Mouse (Mus musculus) embryonic facial prominence, embryonic 10.5 days (tissue): ENCODE data around the gene Pfkl. TPM values are rescaled to one million over a fixed set of nuclear protein-coding genes. Genes with fewer than 3 reads are reported as not detected.
A peak's percentile ranks its signal among the peaks of the same experiment; 100 is the strongest.

Experiments used
- DNase-seq: peaks from one replicate; pipeline ENCODE4 v3.0.0-alpha.2; 2017; ENCODE audit warnings: low spot score
- H3K27ac ChIP-seq: fragments of 300-500 bp; sonication (generic); replicated peaks from 2 replicates; pipeline ENCODE4 v1.5.1; 2016; ENCODE audit warnings: mild to moderate bottlenecking
- H3K27me3 ChIP-seq: fragments of 300-500 bp; sonication (generic); replicated peaks from 2 replicates; pipeline ENCODE4 v1.6.1; 2016; ENCODE audit warnings: low read depth, mild to moderate bottlenecking; ENCODE audit not compliant: poor library complexity, severe bottlenecking
- H3K36me3 ChIP-seq: fragments of 300-500 bp; sonication (generic); replicated peaks from 2 replicates; pipeline ENCODE4 v1.6.1; 2016; ENCODE audit warnings: mild to moderate bottlenecking, moderate library complexity
- H3K4me1 ChIP-seq: fragments of 300-500 bp; sonication (generic); 2 replicates; pipeline ENCODE4 v1.6.1; 2016
- H3K4me3 ChIP-seq: fragments of 300-500 bp; sonication (generic); 2 replicates; pipeline ENCODE4 v1.5.1; 2016; ENCODE audit warnings: mild to moderate bottlenecking, moderate library complexity
- H3K9me3 ChIP-seq: fragments of 300-500 bp; sonication (generic); 2 replicates; pipeline ENCODE4 v1.6.1; 2016; ENCODE audit warnings: mild to moderate bottlenecking
- WGBS: fragments of 180-500 bp; shearing (Covaris S2); methylation state at CpG from one replicate; pipeline ENCODE4 v1.1.7; 2016; 5-methylcytosine and 5-hydroxymethylcytosine counted together
- polyA plus RNA-seq: library from polyadenylated mRNA; unstranded; fragments of >200 nt; fragmentation: Nextera tagmentation; extraction: Ambion mirVana; gene quantifications from 2 replicates; pipeline ENCODE4 v1.2.1, GENCODE M21; 2016

Pfkl gene
- polyA plus RNA-seq, 1 experiment from 2014 or later: 234 TPM

DNA sequence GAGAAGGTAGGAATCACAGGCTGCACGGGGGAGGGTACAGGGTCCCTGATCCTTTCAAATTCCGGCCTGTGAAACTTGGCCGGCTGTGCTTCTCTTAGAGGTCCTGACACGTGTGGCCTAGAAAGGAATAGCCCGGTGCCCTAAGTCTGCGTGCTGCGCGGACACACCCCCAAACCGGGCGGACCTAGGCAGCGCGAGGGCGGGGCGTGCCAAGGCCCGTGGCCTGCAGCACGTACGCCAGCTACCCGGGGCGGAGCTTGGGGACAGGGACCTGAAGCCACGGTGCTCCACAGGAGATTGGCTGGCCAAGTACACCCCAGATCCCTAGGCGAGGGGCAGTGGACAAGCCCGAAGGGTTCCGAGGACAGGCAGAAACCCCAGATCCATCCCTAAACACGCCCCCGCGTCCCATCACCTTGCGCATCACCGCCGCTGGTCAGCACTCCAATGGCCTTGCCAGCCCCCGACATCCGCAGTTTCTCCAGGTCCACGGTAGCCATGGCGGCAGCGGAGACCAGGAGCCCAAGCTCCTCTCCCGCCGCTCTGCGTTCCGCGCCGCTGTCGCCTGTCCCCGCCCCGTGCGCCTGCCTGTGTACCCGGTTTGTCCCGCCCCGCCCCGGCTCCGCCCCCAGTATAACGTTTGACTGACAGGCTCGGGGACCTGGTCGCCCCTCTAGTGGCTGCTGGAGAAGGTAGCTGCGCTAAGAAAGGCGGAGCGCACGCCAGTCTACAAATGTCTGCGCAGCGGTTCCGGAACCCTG lies 519 bp downstream of the Pfkl start:
- no peaks in the 10 kb centered on the region for H3K9me3 ChIP-seq
- H3K4me3 ChIP-seq: peak overlapping the region; percentile 87
- peak overlapping the region; percentile 99 for H3K27ac ChIP-seq
- WGBS: under 1% methylated on average over 59 of the region's 59 CpGs
- peaks cover 43% of the 10 kb centered on the region for H3K4me1 ChIP-seq
- peaks cover 6% of the 10 kb centered on the region; the same call in 1 of the 2 replicates for H3K27me3 ChIP-seq
- peaks cover 30% of the 10 kb centered on the region for H3K36me3 ChIP-seq
- DNase-seq: peak; percentile 98

DNA sequence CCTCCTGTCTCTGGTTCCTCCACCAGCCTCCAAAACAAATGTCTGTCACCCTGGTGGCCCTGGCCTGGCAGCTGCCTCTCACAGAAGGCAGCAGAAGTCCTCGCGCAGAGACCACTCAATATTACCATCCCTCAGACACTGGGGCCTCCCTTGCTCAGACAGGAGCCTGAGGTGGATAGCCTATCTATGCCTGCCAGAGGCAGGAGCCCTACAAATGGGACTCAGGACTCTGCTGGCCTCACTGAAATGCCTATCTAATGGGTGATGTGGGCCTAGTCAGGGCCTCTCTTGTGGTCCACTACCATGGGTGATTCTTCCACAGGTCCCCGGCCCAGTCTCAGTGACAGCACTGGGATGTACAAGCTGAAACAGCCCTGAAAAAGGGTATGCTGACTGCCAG lies 1.7 kb downstream of the Pfkl start:
- Histone ChIP-seq H3K27ac (peak overlapping the region; percentile 99), H3K4me1 (peaks cover 43% of the 10 kb centered on the region), H3K36me3 (peaks cover 41% of the 10 kb centered on the region), H3K27me3 (peaks cover 6% of the 10 kb centered on the region; the same call in 1 of the 2 replicates), H3K4me3 (peak overlapping the region; percentile 87), H3K9me3 (no peaks in the 10 kb centered on the region)
- 80% methylated on average over 3 of the region's 3 CpGs for WGBS
- DNase-seq: no peak

DNA sequence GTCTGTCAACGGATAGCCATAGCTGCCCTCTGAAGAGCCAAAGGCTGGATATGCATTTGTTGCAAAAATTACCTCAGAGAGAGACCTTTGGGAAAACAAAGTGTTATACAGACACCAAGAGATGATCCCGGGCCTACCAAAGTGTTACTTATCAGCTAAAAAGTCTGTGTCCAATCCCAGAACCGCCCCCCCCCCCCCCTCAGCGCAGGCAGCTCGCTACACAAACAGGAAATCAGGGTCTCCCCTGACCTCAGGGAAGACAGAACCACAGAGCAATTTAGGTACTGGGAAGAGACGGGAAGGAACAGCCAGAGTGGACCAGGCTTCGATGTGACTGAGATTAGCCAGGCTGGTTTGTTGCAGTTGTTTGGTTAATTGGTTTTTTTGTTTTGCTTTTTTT lies 2.7 kb downstream of the Pfkl start:
- WGBS: 31% methylated on average over 7 of the region's 7 CpGs
- Histone ChIP-seq H3K27ac (peak overlapping the region; percentile 99), H3K36me3 (peaks cover 49% of the 10 kb centered on the region), H3K4me1 (peaks cover 43% of the 10 kb centered on the region), H3K4me3 (peak overlapping the region; percentile 87), H3K9me3 (no peaks in the 10 kb centered on the region), H3K27me3 (peaks cover 6% of the 10 kb centered on the region; the same call in 1 of the 2 replicates)
- no peak for DNase-seq

DNA sequence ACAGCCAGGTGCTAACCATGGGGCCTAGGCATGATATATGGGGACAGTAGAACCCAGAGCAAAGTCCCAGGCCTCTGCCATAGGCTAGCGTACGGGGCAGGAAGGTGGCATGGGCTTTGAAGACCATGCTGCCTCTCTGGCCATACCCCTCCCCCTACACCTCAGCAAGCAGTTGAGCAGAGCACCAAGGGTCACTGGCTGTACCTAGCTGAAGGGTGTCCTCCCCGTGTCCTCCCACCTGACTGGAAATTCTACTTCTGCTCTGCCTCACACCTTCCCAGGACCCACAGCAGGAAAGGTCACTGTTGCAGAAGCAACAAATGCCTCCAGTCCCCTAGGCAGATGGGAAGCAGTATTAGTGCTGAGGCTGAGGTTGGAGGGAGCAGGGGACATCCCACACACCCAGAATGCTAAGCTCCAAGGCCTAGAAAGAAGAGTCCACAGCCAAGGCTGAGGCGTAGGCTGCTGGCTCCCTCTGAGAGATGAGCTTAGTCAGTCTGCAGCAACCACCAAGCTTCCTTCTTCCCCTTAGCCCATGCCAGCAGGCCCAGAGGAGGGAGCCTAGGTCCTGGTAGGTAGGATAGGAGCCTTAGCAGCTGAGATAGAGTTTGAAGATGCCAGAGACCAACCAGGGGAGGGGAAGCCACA lies 4.0 kb downstream of the Pfkl start:
- no peaks in the 10 kb centered on the region for H3K9me3 ChIP-seq
- peak overlapping the region; percentile 87; the same call in 1 of the 2 replicates for H3K4me3 ChIP-seq
- H3K4me1 ChIP-seq: peaks cover 43% of the 10 kb centered on the region
- H3K27ac ChIP-seq: peak overlapping the region; percentile 99; the same call in 1 of the 2 replicates
- DNase-seq: no peak
- WGBS: 86% methylated on average over 4 of the region's 4 CpGs
- peaks cover 62% of the 10 kb centered on the region for H3K36me3 ChIP-seq
- H3K27me3 ChIP-seq: peaks cover 5% of the 10 kb centered on the region; the same call in 1 of the 2 replicates

DNA sequence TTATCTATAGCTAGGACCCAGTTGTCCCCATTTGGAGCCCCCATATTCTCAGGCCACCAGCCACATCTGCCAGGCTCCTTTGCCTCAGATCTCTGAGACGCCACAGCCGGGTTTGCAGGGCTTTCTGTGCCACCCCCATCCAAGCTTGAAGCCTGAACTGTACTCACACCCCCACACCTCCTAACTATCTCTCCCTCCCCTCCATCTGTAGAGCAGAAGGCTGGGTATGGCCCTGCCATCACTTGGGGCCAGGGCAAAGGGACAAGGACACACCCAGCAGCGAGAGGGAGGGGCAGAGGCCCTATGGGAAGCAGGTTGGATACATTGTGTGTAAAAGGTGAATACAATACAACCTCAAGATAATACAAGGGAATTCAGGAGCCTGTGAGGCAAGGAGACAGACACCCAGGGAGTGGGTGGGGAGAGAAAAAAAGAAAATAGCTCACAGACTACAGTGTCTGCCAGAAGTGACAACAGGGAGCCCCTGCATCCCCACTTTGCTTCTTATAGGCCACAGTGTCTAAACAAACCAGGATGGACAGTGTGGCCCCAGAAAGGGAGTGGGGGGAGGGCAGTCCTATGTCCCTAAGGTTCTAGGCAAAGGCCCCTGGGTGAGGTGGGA lies 5.3 kb downstream of the Pfkl start:
- no peak for DNase-seq
- peaks cover 75% of the 10 kb centered on the region for H3K36me3 ChIP-seq
- no peak overlapping the region for H3K4me3 ChIP-seq
- WGBS: 89% methylated on average over 3 of the region's 3 CpGs
- H3K9me3 ChIP-seq: no peaks in the 10 kb centered on the region
- H3K4me1 ChIP-seq: peaks cover 38% of the 10 kb centered on the region
- no peaks in the 10 kb centered on the region for H3K27me3 ChIP-seq
- H3K27ac ChIP-seq: no peak overlapping the region

DNA sequence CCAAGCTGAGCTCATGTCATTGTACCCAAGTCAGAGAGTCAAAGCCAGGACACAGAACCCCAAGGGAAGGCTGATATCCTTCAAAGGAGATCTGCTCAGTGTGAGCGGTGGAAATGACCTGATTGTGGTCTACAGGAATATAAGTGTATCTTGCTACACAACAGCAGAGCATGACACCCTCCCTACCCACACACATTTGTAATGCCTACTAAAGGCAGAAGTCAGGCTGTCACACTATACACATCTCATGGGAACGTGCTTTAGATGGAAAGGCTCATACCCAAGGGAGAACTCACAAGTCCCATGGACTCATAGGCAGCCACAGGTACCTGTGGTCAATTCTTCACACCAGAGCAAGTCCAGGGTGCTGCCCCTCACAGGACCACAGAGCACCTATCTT lies 7.6 kb downstream of the Pfkl start:
- peaks cover 18% of the 10 kb centered on the region for H3K4me1 ChIP-seq
- WGBS: 93% methylated on average over 2 of the region's 2 CpGs
- no peaks in the 10 kb centered on the region for H3K27me3 ChIP-seq
- no peak overlapping the region for H3K4me3 ChIP-seq
- no peak overlapping the region for H3K27ac ChIP-seq
- DNase-seq: no peak
- H3K36me3 ChIP-seq: peaks cover 94% of the 10 kb centered on the region
- H3K9me3 ChIP-seq: no peaks in the 10 kb centered on the region

DNA sequence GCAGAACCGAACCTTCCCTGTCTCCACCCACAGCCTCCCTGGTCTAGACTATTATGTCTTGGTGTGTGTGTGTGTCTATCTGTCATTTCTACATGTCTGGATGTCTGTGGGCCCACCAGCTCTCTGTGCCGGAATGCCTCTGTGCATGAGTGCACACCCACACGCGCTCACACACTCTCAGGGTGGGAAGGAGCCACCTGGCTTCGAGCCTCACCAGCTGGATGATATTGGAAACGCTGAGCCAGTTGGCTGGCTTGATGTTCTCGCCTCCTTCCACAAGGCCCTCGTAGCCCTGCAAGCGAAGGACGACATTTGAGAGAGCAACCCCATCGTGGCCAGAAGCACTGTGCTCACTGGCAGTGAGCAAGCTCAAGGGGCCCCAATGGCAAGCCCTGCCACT lies 8.1 kb downstream of the Pfkl start:
- H3K9me3 ChIP-seq: no peaks in the 10 kb centered on the region

DNA sequence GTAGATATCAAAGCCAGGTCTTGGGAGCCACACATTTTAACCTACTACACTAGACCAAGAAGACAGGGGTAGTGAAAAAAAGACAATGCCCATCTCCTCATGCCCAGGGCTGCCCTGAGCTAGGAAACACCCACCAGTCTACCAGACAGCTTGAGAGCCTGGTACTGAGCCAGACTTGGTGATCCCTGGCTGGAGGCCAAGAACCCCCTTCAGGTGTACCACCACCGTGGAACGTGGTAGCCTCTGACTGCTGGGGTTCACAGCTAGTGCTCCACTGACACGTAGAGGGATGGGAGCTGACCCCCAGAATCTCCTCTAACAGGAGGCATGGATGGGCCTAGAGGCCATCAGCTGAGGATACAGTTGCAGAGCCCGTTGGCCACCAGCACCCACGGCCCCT lies 9.7 kb downstream of the Pfkl start:
- H3K36me3 ChIP-seq: peaks cover 98% of the 10 kb centered on the region

More for the DNA sequence above, 8.1 kb downstream of the Pfkl start:
- peaks cover 13% of the 10 kb centered on the region for H3K4me1 ChIP-seq
- H3K27me3 ChIP-seq: no peaks in the 10 kb centered on the region
- WGBS: 93% methylated on average over 11 of the region's 11 CpGs
- H3K4me3 ChIP-seq: no peak overlapping the region
- H3K36me3 ChIP-seq: peaks cover 98% of the 10 kb centered on the region
- no peak overlapping the region for H3K27ac ChIP-seq
- DNase-seq: no peak

DNA sequence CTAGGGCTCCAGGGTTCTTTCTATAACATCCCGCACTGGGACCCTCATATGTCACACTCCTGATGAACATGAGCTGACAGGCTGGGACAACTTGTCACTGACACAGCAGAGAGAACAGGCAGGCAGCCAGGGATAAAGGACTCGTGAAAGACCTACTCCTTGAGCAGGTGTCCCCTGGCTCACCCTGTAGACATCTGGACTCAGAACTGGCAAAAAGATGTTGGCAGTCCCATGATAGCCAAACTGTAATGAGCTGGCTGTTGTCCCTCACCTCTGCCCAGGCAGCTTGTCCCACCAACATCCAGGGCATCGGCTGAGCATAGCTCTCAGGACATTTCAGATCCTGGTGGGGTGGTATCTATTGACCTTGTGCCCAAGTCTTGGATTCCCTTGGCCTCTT lies 14.2 kb downstream of the Pfkl start:
- Histone ChIP-seq H3K36me3 (peaks cover 99% of the 10 kb centered on the region), H3K4me1 (no peaks in the 10 kb centered on the region), H3K27me3 (no peaks in the 10 kb centered on the region), H3K9me3 (no peaks in the 10 kb centered on the region), H3K27ac (no peak overlapping the region), H3K4me3 (no peak overlapping the region)
- WGBS: 88% methylated on average over 3 of the region's 3 CpGs
- no peak for DNase-seq

More for the DNA sequence above, 9.7 kb downstream of the Pfkl start:
- 97% methylated on average over 5 of the region's 5 CpGs for WGBS
- Histone ChIP-seq H3K4me3 (no peak overlapping the region), H3K9me3 (no peaks in the 10 kb centered on the region), H3K27ac (no peak overlapping the region), H3K4me1 (no peaks in the 10 kb centered on the region; the same call in 1 of the 2 replicates), H3K27me3 (no peaks in the 10 kb centered on the region)
- no peak for DNase-seq

DNA sequence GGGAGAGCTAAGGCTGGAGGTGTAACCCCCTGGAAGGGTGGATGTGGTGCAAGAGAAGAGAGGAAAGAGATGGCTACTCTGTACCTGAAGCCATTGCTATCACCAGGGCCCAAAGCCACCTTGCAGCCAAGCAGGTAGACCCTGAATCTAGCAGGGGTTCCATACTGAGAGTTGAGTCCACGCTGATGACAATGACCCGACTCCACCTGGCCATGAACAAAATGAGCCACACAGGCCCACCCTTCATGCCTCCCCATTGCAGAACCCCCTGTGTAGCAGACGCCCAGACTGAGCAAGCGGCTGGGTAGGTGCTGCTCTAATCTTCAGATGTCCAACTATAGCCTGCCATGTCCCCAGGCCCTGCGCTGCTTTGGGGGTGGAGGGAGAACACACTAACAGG lies 24.1 kb downstream of the Pfkl start:
- H3K4me1 ChIP-seq: peaks cover 5% of the 10 kb centered on the region; the same call in 1 of the 2 replicates
- no peak overlapping the region for H3K27ac ChIP-seq
- no peak for DNase-seq
- peaks cover 83% of the 10 kb centered on the region for H3K36me3 ChIP-seq
- no peaks in the 10 kb centered on the region for H3K9me3 ChIP-seq
- H3K4me3 ChIP-seq: no peak overlapping the region
- 79% methylated on average over 5 of the region's 5 CpGs for WGBS
- H3K27me3 ChIP-seq: no peaks in the 10 kb centered on the region

DNA sequence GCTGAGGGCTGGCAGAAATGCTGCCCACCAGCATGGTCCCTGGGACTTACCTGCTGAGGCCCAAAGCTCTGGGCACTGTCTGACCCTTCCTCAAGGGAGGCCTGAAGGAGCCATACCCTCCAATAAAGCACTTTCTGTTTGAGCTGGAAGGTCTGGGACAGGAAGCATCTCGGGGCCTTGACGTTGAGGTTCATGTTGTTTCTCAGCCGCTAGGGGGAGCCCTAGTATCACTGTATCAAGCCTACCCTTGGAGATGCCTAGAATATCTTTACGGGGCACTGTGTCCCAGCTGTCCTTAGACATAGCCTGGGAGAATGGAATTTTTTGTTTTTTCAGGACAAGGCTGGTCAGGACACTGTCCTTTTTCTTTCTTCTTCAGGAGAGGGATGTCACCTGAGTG lies 25.2 kb downstream of the Pfkl start:
- H3K27ac ChIP-seq: no peak overlapping the region
- H3K4me1 ChIP-seq: peaks cover 8% of the 10 kb centered on the region
- no peak overlapping the region for H3K4me3 ChIP-seq
- H3K36me3 ChIP-seq: peaks cover 83% of the 10 kb centered on the region
- no peaks in the 10 kb centered on the region for H3K27me3 ChIP-seq
- no peaks in the 10 kb centered on the region for H3K9me3 ChIP-seq
- peak; percentile 77 for DNase-seq
- WGBS: 2% methylated on average over 4 of the region's 4 CpGs

DNA sequence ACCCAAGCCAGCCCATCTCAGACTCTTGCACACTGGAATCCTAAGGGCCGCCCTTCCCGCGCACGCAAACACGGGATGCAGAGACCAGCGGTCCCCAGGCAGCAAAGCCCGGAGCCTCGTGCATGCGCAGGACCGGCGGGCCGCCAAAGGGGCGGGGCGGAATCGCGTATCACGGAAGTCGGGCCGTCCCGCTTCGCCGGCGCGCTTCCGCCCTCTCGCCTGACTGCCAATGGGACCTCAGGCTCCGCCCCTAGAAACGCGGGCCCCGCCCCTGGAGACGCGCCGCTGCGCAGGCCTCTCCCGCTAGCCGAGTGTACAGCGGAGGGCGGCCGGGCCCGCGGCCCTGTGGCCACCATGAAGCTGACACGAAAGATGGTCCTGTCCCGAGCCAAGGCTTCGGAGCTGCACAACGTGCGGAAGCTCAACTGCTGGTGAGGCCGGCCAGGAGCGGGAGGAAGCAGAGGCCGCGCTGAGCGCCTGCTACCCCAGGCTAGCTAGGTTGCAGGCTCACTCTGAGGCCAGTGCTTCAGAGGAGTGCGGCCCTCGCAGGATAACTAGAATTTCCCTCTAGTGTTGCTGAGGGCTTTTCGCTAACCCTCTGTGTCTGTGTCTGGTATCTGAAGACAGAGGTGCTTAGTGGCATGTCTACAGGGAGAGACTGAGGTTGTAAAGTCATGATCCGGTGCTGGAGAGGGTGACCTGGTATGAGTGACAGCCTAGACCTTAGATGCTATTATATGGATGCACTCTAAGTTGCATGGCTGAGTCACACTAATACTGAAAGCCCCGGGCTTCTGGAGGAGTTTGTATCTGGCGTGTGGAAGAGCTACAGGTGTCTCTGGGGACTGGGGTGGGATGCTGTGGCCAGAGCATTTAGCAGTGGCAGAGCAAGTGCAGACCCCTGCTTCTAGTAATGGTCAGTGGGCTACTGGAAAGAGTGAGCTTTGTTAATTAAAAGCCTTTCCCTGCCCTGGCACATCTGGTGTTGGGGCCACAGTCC lies 31.2 kb downstream of the Pfkl start, which contains the start of gene 1810043G02Rik:
Gene 1810043G02Rik (plus strand): TSS at position 174 of the 1,000 bp plus-strand sequence.
- peak; percentile 99 for DNase-seq
- Histone ChIP-seq H3K27me3 (no peaks in the 10 kb centered on the region), H3K36me3 (peaks cover 36% of the 10 kb centered on the region), H3K27ac (peak within 1 kb of the TSS; percentile 88), H3K4me3 (peak within 1 kb of the TSS; percentile 73), H3K9me3 (no peaks in the 10 kb centered on the region), H3K4me1 (peaks cover 16% of the 10 kb centered on the region)
- whole genome bisulfite sequencing: 1% methylated on average over 57 of the region's 57 CpGs
